Mouse (Mus musculus): ENCODE measurements at regions not wholly inside any gene's neighbourhood (a gene's known extent, or its start where the extent isn't known, plus 50 kb on each side); places are given as distances from the start of the nearest gene placed in this dataset.
"Not testable (repeated sequence)": the region's sequence is repeated elsewhere in the genome, so short reads cannot be mapped to it uniquely, and the experiment has no call there.

GRCm38 (mm10) chr9:116438580-116438979, 263.4 kb upstream of the Tgfbr2 start:
- Histone ChIP-seq H3K9me3 (ENCODE audit: control insufficient read depth, low read length) (no peaks in the 10 kb centered on the region), H3K36me3 (ENCODE audit: control insufficient read depth, insufficient read depth, low read length) (no peaks in the 10 kb centered on the region), H3K27ac (replicated peaks) (no peak overlapping the region), H3K4me2 (replicated peaks; ENCODE audit: low read depth) (no peak overlapping the region), H3K4me3 (ENCODE audit: low read depth, low read length) (no peak overlapping the region), H3K9ac (ENCODE audit: low read length) (no peak overlapping the region), H3K27me3 (ENCODE audit: control insufficient read depth, insufficient read depth, low read length) (no peaks in the 10 kb centered on the region), H3K4me1 (replicated peaks; ENCODE audit: control insufficient read depth, insufficient read depth) (no peaks in the 10 kb centered on the region)
- DNase-seq (ENCODE audit: low spot score), result no peak
- WGBS, result 72% methylated on average over 1 of the region's 1 CpGs
- no peak for TF ChIP-seq CTCF (IDR thresholded peaks at IDR 0.05; ENCODE audit: low read depth)
- no peak for TF ChIP-seq EP300 (optimal IDR thresholded peaks at IDR 0.05)
- ATAC-seq (ENCODE audit: low FRiP score, low TSS enrichment), result no peak

- no peak for DNase-seq (ENCODE audit: low spot score)
- no peak overlapping the region for H3K9ac ChIP-seq (ENCODE audit: low read length)
- H3K4me3 ChIP-seq (ENCODE audit: low read depth, low read length), result no peak overlapping the region
- TF ChIP-seq CTCF (IDR thresholded peaks at IDR 0.05; ENCODE audit: low read depth) (no peak), EP300 (optimal IDR thresholded peaks at IDR 0.05) (no peak)
- H3K9me3 ChIP-seq (ENCODE audit: control insufficient read depth, low read length), result no peaks in the 10 kb centered on the region
- no peak overlapping the region for H3K4me2 ChIP-seq (replicated peaks; ENCODE audit: low read depth)
- H3K4me1 ChIP-seq (replicated peaks; ENCODE audit: control insufficient read depth, insufficient read depth), result no peaks in the 10 kb centered on the region
- ATAC-seq (ENCODE audit: low FRiP score, low TSS enrichment), result no peak
- 68% methylated on average over 1 of the region's 1 CpGs for WGBS
- H3K27ac ChIP-seq (replicated peaks), result no peak overlapping the region
- no peaks in the 10 kb centered on the region for H3K36me3 ChIP-seq (ENCODE audit: control insufficient read depth, insufficient read depth, low read length)
- no peaks in the 10 kb centered on the region for H3K27me3 ChIP-seq (ENCODE audit: control insufficient read depth, insufficient read depth, low read length)
Observed at GRCm38 (mm10) chr9:116434414-116434813, 259.3 kb upstream of the Tgfbr2 start.

GRCm38 (mm10) chr9:116429061-116429460, 253.9 kb upstream of the Tgfbr2 start:
- Histone ChIP-seq H3K4me1 (replicated peaks; ENCODE audit: control insufficient read depth, insufficient read depth) (no peaks in the 10 kb centered on the region), H3K4me3 (ENCODE audit: low read depth, low read length) (no peak overlapping the region), H3K4me2 (replicated peaks; ENCODE audit: low read depth) (no peak overlapping the region), H3K9ac (ENCODE audit: low read length) (no peak overlapping the region), H3K9me3 (ENCODE audit: control insufficient read depth, low read length) (no peaks in the 10 kb centered on the region), H3K36me3 (ENCODE audit: control insufficient read depth, insufficient read depth, low read length) (no peaks in the 10 kb centered on the region), H3K27me3 (ENCODE audit: control insufficient read depth, insufficient read depth, low read length) (no peaks in the 10 kb centered on the region), H3K27ac (replicated peaks) (no peak overlapping the region)
- DNase-seq (ENCODE audit: low spot score) (no peak), ATAC-seq (ENCODE audit: low FRiP score, low TSS enrichment) (no peak)
- no peak for TF ChIP-seq EP300 (optimal IDR thresholded peaks at IDR 0.05)
- no peak for TF ChIP-seq CTCF (IDR thresholded peaks at IDR 0.05; ENCODE audit: low read depth)
- 84% methylated on average over 4 of the region's 4 CpGs for WGBS

- DNase-seq (ENCODE audit: low spot score) (no peak), ATAC-seq (ENCODE audit: low FRiP score, low TSS enrichment) (no peak)
- no peaks in the 10 kb centered on the region for H3K4me1 ChIP-seq (replicated peaks; ENCODE audit: control insufficient read depth, insufficient read depth)
- H3K9ac ChIP-seq (ENCODE audit: low read length), result no peak overlapping the region
- H3K36me3 ChIP-seq (ENCODE audit: control insufficient read depth, insufficient read depth, low read length), result no peaks in the 10 kb centered on the region
- no peaks in the 10 kb centered on the region for H3K27me3 ChIP-seq (ENCODE audit: control insufficient read depth, insufficient read depth, low read length)
- H3K27ac ChIP-seq (replicated peaks), result no peak overlapping the region
- no peak for TF ChIP-seq CTCF (IDR thresholded peaks at IDR 0.05; ENCODE audit: low read depth)
- TF ChIP-seq EP300 (optimal IDR thresholded peaks at IDR 0.05), result no peak
- 25% methylated on average over 6 of the region's 6 CpGs for WGBS
- no peaks in the 10 kb centered on the region for H3K9me3 ChIP-seq (ENCODE audit: control insufficient read depth, low read length)
- no peak overlapping the region for H3K4me3 ChIP-seq (ENCODE audit: low read depth, low read length)
- no peak overlapping the region for H3K4me2 ChIP-seq (replicated peaks; ENCODE audit: low read depth)
Observed at GRCm38 (mm10) chr9:116428475-116428874, 253.3 kb upstream of the Tgfbr2 start.

GRCm38 (mm10) chr9:116427278-116427677, 252.1 kb upstream of the Tgfbr2 start:
- no peaks in the 10 kb centered on the region for H3K9me3 ChIP-seq (ENCODE audit: control insufficient read depth, low read length)
- H3K27me3 ChIP-seq (ENCODE audit: control insufficient read depth, insufficient read depth, low read length), result no peaks in the 10 kb centered on the region
- no peak for ATAC-seq (ENCODE audit: low FRiP score, low TSS enrichment)
- H3K36me3 ChIP-seq (ENCODE audit: control insufficient read depth, insufficient read depth, low read length), result no peaks in the 10 kb centered on the region
- TF ChIP-seq CTCF (IDR thresholded peaks at IDR 0.05; ENCODE audit: low read depth) (no peak), EP300 (optimal IDR thresholded peaks at IDR 0.05) (no peak)
- H3K4me1 ChIP-seq (replicated peaks; ENCODE audit: control insufficient read depth, insufficient read depth), result no peaks in the 10 kb centered on the region
- no peak overlapping the region for H3K9ac ChIP-seq (ENCODE audit: low read length)
- 47% methylated on average over 6 of the region's 6 CpGs for WGBS
- H3K4me2 ChIP-seq (replicated peaks; ENCODE audit: low read depth), result no peak overlapping the region
- H3K4me3 ChIP-seq (ENCODE audit: low read depth, low read length), result no peak overlapping the region
- no peak overlapping the region for H3K27ac ChIP-seq (replicated peaks)
- no peak for DNase-seq (ENCODE audit: low spot score)

GRCm38 (mm10) chr9:116426269-116426999, 251.3 kb upstream of the Tgfbr2 start:
- Histone ChIP-seq H3K36me3 (ENCODE audit: control insufficient read depth, insufficient read depth, low read length) (no peaks in the 10 kb centered on the region), H3K27ac (replicated peaks) (no peak overlapping the region), H3K27me3 (ENCODE audit: control insufficient read depth, insufficient read depth, low read length) (no peaks in the 10 kb centered on the region), H3K4me1 (replicated peaks; ENCODE audit: control insufficient read depth, insufficient read depth) (no peaks in the 10 kb centered on the region), H3K4me3 (ENCODE audit: low read depth, low read length) (no peak overlapping the region), H3K4me2 (replicated peaks; ENCODE audit: low read depth) (no peak overlapping the region), H3K9ac (ENCODE audit: low read length) (no peak overlapping the region), H3K9me3 (ENCODE audit: control insufficient read depth, low read length) (no peaks in the 10 kb centered on the region)
- peak; percentile 82 for DNase-seq (ENCODE audit: low spot score)
- ATAC-seq (ENCODE audit: low FRiP score, low TSS enrichment), result no peak
- TF ChIP-seq EP300 (optimal IDR thresholded peaks at IDR 0.05), result no peak
- TF ChIP-seq CTCF (IDR thresholded peaks at IDR 0.05; ENCODE audit: low read depth), result peak; percentile 86
- WGBS, result 34% methylated on average over 19 of the region's 19 CpGs

GRCm38 (mm10) chr9:116425400-116425799, 250.2 kb upstream of the Tgfbr2 start:
- DNase-seq (ENCODE audit: low spot score); H3K27me3 ChIP-seq (ENCODE audit: control insufficient read depth, insufficient read depth, low read length); H3K4me2 ChIP-seq (replicated peaks; ENCODE audit: low read depth); H3K4me3 ChIP-seq (ENCODE audit: low read depth, low read length); H3K9ac ChIP-seq (ENCODE audit: low read length); H3K9me3 ChIP-seq (ENCODE audit: control insufficient read depth, low read length); ATAC-seq (ENCODE audit: low FRiP score, low TSS enrichment); H3K27ac ChIP-seq (replicated peaks); H3K4me1 ChIP-seq (replicated peaks; ENCODE audit: control insufficient read depth, insufficient read depth); H3K36me3 ChIP-seq (ENCODE audit: control insufficient read depth, insufficient read depth, low read length): not testable (repeated sequence)
- WGBS, result 83% methylated on average over 9 of the region's 9 CpGs
